Mouse (Mus musculus) stomach, embryonic 14.5 days (tissue): ENCODE measurements around the gene Itga4. TPM values are rescaled to one million over a fixed set of nuclear protein-coding genes. Genes with fewer than 3 reads are reported as not detected.

Experiments
- ATAC-seq: fragments of 200-750 bp; cut with Nextera tagmentation; 2 replicates; pipeline ENCODE4 v1.8.0; 2017; ENCODE audit warnings: low read depth, moderate TSS enrichment; ENCODE audit not compliant: insufficient number of reproducible peaks, insufficient read depth, low FRiP score
- H3K27ac ChIP-seq: fragments of 300-500 bp; sonication (generic); 2 replicates; pipeline ENCODE4 v1.5.1; 2014; ENCODE audit warnings: mild to moderate bottlenecking, low read length, moderate library complexity, mixed read lengths
- H3K27me3 ChIP-seq: fragments of 300-500 bp; sonication (generic); 2 replicates; pipeline ENCODE4 v1.6.1; 2014; ENCODE audit warnings: low read length, control low read depth, mixed read lengths; ENCODE audit not compliant: control insufficient read depth, insufficient read depth
- H3K36me3 ChIP-seq: fragments of 300-500 bp; sonication (generic); 2 replicates; pipeline ENCODE4 v1.6.1; 2014; ENCODE audit warnings: mild to moderate bottlenecking, control low read depth, low read length, moderate library complexity, mixed read lengths; ENCODE audit not compliant: control insufficient read depth, insufficient read depth
- H3K4me1 ChIP-seq: fragments of 300-500 bp; sonication (generic); 2 replicates; pipeline ENCODE4 v1.6.1; 2014; ENCODE audit warnings: low read length, control low read depth, mixed read lengths; ENCODE audit not compliant: control insufficient read depth, insufficient read depth
- H3K4me2 ChIP-seq: fragments of 300-500 bp; sonication (generic); replicated peaks from 2 replicates; pipeline ENCODE4 v1.6.1; 2014; ENCODE audit warnings: low read depth, low read length, control low read depth
- H3K4me3 ChIP-seq: fragments of 300-500 bp; sonication (generic); 2 replicates; pipeline ENCODE4 v1.5.1; 2014; ENCODE audit warnings: low read depth, low read length, control low read depth
- H3K9ac ChIP-seq: fragments of 300-500 bp; sonication (generic); replicated peaks from 2 replicates; pipeline ENCODE4 v1.6.1; 2014; ENCODE audit warnings: low read depth, mild to moderate bottlenecking, control low read depth, low read length, moderate library complexity, mixed read lengths
- H3K9me3 ChIP-seq: fragments of 300-500 bp; sonication (generic); 2 replicates; pipeline ENCODE4 v1.6.1; 2016; ENCODE audit warnings: low read depth, low read length, control low read depth; ENCODE audit not compliant: control insufficient read depth
- whole genome bisulfite sequencing: fragments of 180-500 bp; shearing (Covaris S2); extraction: QIAGEN DNeasy Blood & Tissue Kit; methylation state at CpG from one replicate; pipeline ENCODE4 v1.1.7; 2014; 5-methylcytosine and 5-hydroxymethylcytosine counted together
- polyA plus RNA-seq: library from polyadenylated mRNA; unstranded; fragments of >200 nt; fragmentation: Nextera tagmentation; extraction: Ambion mirVana; gene quantifications from 2 replicates; pipeline ENCODE4 v1.2.1, GENCODE M21; 2014

Itga4 gene
- polyA plus RNA-seq, 1 experiment from 2014 or later = 5.8 TPM

DNA sequence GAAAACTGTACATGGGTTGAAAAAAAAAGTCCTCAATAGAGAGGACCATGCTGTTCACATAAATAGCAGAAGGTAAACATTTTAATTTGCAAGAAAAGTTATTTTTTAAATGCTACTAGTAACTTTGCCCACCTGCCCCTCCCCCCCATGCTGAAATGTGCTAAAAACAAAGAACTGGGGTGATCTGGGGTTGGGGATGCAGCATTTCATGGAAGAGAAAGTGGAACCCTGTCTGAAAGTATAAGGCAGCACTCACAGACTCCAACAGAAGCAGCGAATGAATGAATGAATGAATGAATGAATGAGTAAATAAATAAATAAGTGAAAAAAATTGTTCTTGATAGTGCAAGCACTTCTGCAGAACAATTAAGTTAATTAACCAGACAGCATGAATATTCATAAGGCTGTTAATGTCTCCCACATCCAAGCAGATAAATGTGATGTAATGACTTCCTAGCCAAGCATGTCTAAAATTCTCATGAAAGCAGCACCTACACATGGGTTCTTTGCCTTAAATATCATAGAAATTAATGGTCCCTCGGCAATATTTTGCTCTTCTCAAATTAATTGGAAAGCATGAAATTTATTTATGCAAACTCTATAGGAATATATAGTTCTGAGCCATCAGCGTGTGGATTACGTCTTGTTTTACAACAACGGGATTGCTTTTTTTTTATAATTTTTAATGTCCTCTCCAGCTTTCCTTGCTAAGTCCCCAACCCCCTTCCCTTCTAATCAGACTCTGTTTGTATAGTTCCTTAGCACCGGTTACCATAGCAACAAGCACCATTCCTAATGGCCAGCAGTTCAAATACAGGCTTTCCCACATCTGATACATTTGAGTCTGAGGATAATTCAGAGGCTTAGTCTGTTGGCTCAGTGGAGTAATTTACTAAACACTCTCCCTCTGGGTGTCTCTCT is 96.2 kb downstream of the Itga4 start:
- no peaks in the 10 kb centered on the region for H3K9me3 ChIP-seq
- H3K4me2 ChIP-seq = no peak overlapping the region
- ATAC-seq = no peak
- H3K9ac ChIP-seq = no peak overlapping the region
- H3K4me3 ChIP-seq = no peak overlapping the region
- WGBS = 78% methylated on average over 6 of the region's 6 CpGs
- no peaks in the 10 kb centered on the region for H3K4me1 ChIP-seq
- H3K27ac ChIP-seq = no peak overlapping the region
- H3K27me3 ChIP-seq = no peaks in the 10 kb centered on the region
- H3K36me3 ChIP-seq = no peaks in the 10 kb centered on the region

DNA sequence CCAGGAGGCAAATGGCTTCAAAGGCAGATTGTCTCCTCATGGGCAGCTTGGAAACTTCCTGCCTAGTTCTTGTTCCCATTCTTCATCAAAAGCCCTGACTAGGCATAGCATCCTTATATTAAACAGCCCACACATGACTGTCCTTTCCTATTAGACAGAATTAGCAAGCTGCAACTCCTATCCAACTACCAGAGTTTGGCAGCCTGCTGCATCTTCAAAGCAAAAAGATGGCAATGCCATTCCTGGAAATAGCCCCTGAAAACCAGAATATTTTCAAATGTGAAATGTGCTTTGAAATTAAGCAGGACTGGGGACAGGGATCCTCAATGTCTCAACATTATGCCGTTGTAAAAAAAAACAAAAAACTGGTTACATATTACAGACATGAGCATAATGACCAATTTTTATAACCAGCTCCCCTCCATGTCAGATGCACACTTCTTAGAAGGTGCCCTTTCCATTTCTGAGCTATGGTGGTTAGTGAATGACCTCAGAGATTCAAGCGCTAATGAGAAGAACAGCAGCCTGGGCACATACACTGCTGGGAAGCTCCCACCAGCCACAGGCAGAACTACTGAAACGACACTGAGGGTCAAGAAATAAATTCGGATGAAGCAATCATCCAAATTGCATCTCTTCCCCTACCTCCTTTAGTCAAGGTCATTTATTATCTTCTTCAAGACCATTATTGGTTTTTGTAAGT is 97.0 kb downstream of the Itga4 start:
- Histone ChIP-seq H3K36me3 (no peaks in the 10 kb centered on the region), H3K4me3 (no peak overlapping the region), H3K27ac (no peak overlapping the region), H3K27me3 (no peaks in the 10 kb centered on the region), H3K4me2 (no peak overlapping the region), H3K9me3 (no peaks in the 10 kb centered on the region), H3K9ac (no peak overlapping the region), H3K4me1 (no peaks in the 10 kb centered on the region)
- ATAC-seq = no peak
- 79% methylated on average over 4 of the region's 4 CpGs for WGBS

DNA sequence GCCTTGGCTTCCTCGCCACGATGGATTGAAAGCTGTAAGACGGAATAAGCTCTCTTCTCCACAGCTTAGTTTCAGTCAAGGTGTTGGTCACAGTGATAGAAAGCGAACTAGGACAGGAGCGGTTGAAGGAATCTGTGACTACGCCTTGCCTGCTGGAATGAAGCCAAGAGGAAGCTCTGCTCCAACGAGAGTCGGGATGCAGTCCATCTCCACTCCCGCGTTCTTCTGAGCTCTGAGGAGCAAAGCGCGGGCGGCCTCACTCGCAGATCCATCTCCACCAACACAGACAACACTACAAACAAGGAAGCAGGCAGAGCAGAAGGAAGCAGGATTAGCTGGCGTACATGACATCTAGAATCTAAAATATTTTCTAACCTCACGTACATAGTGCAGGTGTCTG is 99.5 kb downstream of the Itga4 start:
- Histone ChIP-seq H3K36me3 (no peaks in the 10 kb centered on the region), H3K9me3 (no peaks in the 10 kb centered on the region), H3K27me3 (no peaks in the 10 kb centered on the region), H3K4me1 (no peaks in the 10 kb centered on the region), H3K9ac (no peak overlapping the region), H3K27ac (no peak overlapping the region), H3K4me3 (no peak overlapping the region), H3K4me2 (no peak overlapping the region)
- WGBS = 86% methylated on average over 16 of the region's 16 CpGs
- no peak for ATAC-seq

DNA sequence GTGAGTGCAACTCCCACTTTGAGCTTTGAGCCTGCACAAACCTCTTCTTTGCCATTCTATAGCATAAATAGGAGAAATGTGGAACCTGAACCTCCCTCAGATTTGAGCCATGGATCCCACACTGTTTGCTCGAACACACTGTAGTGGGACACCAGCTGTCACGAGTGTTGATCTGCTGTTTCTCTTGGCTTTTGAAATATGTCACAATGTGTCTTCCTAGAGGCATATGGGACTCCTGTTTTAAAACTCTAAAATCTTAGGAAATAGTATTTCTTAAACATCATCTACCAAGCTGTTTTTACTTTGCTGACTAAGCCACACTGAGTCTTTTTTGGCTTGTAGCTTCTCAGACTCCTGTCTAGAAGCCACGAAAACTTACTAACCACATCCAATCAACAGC is 102.6 kb downstream of the Itga4 start:
- H3K27me3 ChIP-seq = no peaks in the 10 kb centered on the region
- 81% methylated on average over 3 of the region's 3 CpGs for WGBS
- H3K4me3 ChIP-seq = no peak overlapping the region
- no peak overlapping the region for H3K9ac ChIP-seq
- H3K9me3 ChIP-seq = no peaks in the 10 kb centered on the region
- no peaks in the 10 kb centered on the region for H3K36me3 ChIP-seq
- no peak overlapping the region for H3K27ac ChIP-seq
- no peak overlapping the region for H3K4me2 ChIP-seq
- H3K4me1 ChIP-seq = no peaks in the 10 kb centered on the region
- ATAC-seq = no peak

DNA sequence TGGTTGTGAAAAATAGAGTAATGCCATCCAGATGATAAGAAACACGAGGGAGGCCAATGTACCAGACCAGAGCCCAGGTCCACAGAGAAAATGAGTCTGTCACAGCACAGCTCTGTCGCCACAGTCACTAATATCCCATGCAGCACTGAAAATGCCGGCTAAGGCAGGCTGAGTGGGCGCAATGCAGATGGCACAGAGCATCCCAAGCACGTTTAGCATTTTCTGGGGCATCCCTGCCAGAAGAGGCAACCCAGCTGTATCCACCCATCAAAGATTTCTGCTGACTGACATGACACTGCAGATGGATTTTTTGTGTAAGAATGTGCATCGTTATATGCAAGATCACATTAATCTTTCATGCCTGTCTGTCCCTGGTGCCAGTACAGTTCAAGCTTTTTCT is 106.8 kb downstream of the Itga4 start:
- H3K4me1 ChIP-seq = no peaks in the 10 kb centered on the region
- H3K4me3 ChIP-seq = no peak overlapping the region
- H3K36me3 ChIP-seq = no peaks in the 10 kb centered on the region
- H3K9ac ChIP-seq = no peak overlapping the region
- WGBS = 68% methylated on average over 6 of the region's 6 CpGs
- no peaks in the 10 kb centered on the region for H3K9me3 ChIP-seq
- H3K27me3 ChIP-seq = no peaks in the 10 kb centered on the region
- no peak overlapping the region for H3K27ac ChIP-seq
- H3K4me2 ChIP-seq = no peak overlapping the region
- ATAC-seq = no peak

DNA sequence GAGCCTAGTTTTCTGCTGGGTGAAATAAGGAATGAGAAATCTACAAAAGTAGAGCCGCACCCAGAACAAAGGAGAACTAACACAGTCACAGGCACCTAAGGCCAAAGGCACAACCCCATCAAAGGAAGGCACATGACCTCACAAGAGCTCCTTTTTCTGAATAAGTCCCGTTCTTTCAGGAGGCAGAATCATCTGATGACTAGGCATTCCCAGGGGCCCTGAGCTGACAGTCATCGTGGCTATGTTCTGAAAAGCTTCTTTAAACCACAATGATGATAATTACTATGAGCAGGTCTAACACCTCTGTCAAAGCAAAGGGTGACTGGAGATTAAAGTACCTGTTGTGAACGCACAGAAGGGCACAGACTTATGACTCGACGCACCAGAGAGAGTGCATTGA is 108.7 kb downstream of the Itga4 start:
- Histone ChIP-seq H3K36me3 (no peaks in the 10 kb centered on the region), H3K27me3 (no peaks in the 10 kb centered on the region), H3K9ac (no peak overlapping the region), H3K4me2 (no peak overlapping the region), H3K27ac (no peak overlapping the region), H3K4me3 (no peak overlapping the region), H3K4me1 (no peaks in the 10 kb centered on the region), H3K9me3 (no peaks in the 10 kb centered on the region)
- WGBS = 73% methylated on average over 6 of the region's 6 CpGs
- ATAC-seq = no peak

DNA sequence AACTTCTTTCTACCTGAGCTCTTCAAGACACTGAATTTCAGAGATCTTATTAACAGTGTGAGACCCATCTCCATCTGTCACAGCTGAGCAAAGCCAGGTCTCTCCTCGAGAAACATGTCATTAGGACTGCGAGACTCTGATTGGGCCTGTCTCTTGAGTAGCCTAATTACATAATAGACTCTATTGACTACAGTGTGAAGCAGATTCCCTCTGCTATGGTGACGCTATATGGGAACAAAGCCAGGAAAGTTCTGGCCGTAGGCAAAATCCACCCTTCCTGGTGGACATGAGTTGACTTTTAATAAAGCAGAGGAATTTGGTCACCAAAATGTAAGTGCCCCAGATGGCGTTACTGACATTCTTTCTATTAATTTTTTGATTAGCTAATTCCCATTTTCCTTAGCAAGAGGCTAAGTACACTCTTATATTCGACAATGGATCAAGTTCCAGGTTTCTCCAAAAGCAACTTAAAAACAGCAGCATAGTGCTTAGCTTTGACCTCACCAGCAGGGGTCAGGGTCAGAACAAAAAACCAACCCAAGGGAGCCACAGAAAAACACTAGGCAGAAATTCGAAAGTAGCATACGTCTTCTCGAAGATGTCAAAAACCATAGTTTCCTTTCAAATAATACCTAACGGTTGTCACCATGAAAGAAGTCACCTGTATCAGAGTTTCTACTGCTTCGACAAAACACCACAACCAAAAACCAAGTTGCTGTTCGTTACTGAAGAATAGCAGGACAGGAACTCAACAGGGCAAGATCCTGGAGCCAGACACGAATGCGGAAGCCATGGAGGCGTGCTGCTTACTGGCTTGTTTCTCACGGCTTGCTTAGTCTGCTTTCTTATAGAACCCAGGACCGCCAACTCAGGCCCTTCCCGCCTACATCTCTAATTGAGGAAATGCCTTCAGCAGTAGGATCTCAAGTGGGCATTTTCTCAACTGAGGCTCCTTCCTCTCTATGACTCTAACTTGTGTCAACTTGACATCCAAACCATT is 112.5 kb downstream of the Itga4 start:
- Histone ChIP-seq H3K36me3 (no peaks in the 10 kb centered on the region), H3K4me1 (no peaks in the 10 kb centered on the region), H3K27me3 (no peaks in the 10 kb centered on the region), H3K4me3 (no peak overlapping the region), H3K9ac (no peak overlapping the region), H3K4me2 (no peak overlapping the region), H3K9me3 (no peaks in the 10 kb centered on the region), H3K27ac (no peak overlapping the region)
- ATAC-seq = 0 out of 2 replicates have a peak, but pooled peaks have one; percentile 37
- WGBS = 72% methylated on average over 18 of the region's 18 CpGs

DNA sequence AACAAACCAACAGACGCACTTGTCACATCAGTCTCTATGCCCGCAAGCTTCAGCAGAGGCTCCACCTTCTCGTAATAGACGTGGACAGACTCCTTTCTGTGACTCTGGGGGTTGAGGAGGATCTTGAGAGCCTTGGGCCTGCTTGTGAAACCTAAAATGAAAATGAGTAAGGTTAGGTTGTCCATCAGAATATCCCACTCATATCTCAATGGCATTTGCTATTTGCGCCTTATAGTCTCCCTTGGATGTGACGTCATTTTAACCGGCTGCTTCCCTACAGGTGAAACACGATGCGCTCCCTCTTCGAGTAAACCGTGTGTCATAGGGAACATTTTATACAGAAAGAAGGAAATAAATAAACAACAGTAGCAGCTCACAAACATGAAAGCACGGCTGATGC is 113.4 kb downstream of the Itga4 start:
- H3K27ac ChIP-seq = no peak overlapping the region
- H3K27me3 ChIP-seq = no peaks in the 10 kb centered on the region
- no peaks in the 10 kb centered on the region for H3K36me3 ChIP-seq
- 82% methylated on average over 12 of the region's 12 CpGs for WGBS
- no peaks in the 10 kb centered on the region for H3K4me1 ChIP-seq
- H3K9me3 ChIP-seq = no peaks in the 10 kb centered on the region
- no peak overlapping the region for H3K4me3 ChIP-seq
- ATAC-seq = no peak
- H3K9ac ChIP-seq = no peak overlapping the region
- no peak overlapping the region for H3K4me2 ChIP-seq
